Mouse (Mus musculus): ENCODE measurements at regions not wholly inside any gene's neighbourhood (a gene's known extent, or its start where the extent isn't known, plus 50 kb on each side); places are given as distances from the start of the nearest gene placed in this dataset.

GRCm38 (mm10) chr14:78148851-78149250 is 60.0 kb upstream of the Fam216b start:
- no peak for TF ChIP-seq POLR2A (IDR thresholded peaks at IDR 0.05; ENCODE audit: insufficient read depth, low read length)
- TF ChIP-seq CTCF (IDR thresholded peaks at IDR 0.05; ENCODE audit: low read depth, low read length) = no peak

All from ES-Bruce4 (cell line).